Mouse (Mus musculus): ENCODE measurements around the gene Olfr222.
"Not testable (repeated sequence)": the region's sequence is repeated elsewhere in the genome, so short reads cannot be mapped to it uniquely, and the experiment has no call there.

Olfr222 gene

GRCm38 (mm10) chr11:59576135-59576534 is at the start of gene Olfr222:
TSS of gene Olfr222 (minus strand) at chr11:59576235.
- not testable (repeated sequence) for DNase-seq

DNA sequence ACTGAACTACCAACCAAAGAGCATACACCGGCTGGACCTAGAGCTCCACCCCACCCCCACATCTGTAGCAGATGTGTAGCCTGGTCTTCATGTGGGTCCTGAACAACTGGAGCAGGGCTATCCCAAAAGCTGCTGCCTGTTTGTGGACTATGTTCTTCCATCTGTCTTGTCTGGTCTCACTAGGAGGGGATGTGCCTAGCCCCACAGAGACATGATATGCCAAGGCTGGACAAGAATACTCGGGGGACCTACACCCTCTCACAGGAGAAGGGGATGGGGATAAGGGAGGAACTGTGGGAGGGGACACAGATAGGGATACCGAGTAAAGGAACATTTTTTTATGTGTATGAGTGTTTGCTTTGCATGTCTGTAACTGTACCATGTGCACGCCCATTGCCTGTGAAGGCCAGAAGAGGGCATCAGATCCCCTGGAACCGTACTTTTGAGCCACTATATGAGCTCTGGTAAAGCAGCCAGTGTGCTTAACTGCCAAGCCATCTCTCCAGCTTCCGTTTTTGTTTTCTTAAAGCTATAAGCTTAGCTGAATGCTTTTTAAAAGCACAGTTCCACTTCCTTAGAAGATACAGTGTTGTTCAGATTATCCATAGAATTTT is 48.1 kb upstream of the Olfr222 start:
- peak in 1 of 2 experiments; percentile 42 for DNase-seq

DNA sequence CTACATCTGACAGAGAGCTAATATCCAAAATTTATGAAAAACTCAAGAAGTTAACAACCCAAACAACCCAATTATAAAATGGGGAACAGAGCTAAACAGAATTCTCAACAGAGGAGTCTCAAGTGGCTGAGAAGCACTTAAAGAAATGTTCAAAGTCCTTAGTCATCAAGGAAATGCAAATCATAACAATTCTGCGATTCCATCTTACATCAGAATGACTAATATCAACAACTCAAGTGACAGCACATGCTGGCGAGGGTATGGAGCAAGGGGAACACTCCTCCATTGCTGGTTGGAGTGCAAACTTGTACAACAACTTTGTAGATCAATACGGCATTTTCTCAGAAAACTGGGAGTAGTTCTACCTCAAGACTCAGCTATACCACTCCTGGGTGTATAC is 46.2 kb upstream of the Olfr222 start:
- no peak for DNase-seq

GRCm38 (mm10) chr11:59616986-59617385 is 41.0 kb upstream of the Olfr222 start:
- not testable (repeated sequence) for DNase-seq

GRCm38 (mm10) chr11:59614120-59614519 is 38.1 kb upstream of the Olfr222 start:
- DNase-seq = no peak

DNA sequence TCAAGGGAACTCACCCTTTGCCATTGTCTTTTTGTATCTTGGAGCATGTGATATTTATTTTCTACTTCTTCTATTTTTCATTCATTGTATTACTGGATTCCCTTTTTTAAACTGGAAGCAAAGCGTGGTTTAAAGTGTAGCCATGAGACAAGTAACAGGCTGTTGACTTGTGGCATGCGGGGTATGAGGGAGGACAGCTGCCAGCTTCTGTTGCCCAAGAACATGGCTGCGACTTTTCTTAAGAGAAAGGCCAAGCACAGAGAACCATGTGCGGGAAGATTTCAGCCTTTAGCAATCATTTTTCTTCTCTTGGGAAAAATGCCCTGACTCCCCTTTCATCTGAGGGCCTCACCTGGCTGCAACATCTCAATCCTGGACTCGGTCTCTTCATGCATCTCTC is 35.6 kb upstream of the Olfr222 start:
- DNase-seq = no peak

DNA sequence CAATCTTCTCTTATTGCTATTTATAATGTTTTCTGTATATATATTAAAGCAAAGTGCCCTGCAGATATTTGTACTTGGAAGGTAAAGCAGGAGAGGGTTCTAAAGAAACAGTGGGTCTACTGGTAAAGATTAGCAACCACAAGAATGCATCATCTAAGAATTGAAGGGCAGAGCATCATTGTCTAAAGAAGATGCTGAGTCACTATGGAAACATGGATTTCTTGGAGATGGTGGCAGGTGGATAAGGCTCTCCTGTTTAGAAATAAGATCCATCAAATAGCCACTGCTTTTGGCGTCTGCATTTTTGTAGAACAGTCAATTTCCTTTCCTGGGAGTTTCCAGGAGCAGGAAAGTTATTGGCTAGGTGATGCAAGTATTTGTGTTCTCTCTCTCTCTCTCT is 26.3 kb upstream of the Olfr222 start:
- no peak for DNase-seq

- DNase-seq = no peak
Measured at GRCm38 (mm10) chr11:59600872-59601271, 24.8 kb upstream of the Olfr222 start.

DNA sequence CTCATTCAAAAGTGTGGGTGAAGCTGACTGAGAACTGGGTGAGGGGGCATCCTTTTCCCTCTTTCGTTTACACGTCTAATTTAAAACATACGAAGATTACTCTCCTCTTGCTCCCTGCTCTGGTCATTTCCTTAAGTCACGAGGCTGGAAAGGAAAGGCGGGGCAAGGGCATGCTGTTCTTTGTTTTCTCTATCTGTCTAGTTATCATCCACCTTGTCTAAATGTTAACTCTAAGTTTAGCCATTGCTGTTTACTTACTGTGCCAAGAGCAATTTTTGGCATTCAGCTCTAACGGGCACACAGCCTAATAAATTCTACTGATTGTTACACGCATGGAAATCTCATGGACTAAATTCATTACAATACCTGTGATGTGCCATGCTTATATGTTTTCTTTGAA is 23.2 kb upstream of the Olfr222 start:
- DNase-seq = no peak

GRCm38 (mm10) chr11:59596950-59597349 is 20.9 kb upstream of the Olfr222 start:
- no peak for DNase-seq

GRCm38 (mm10) chr11:59596091-59596490 is 20.1 kb upstream of the Olfr222 start:
- no peak for DNase-seq

- DNase-seq = no peak
Measured at GRCm38 (mm10) chr11:59593189-59593588, 17.2 kb upstream of the Olfr222 start, which contains the start of gene Olfr223. TSS of gene Olfr223 (minus strand) at chr11:59593289.

DNA sequence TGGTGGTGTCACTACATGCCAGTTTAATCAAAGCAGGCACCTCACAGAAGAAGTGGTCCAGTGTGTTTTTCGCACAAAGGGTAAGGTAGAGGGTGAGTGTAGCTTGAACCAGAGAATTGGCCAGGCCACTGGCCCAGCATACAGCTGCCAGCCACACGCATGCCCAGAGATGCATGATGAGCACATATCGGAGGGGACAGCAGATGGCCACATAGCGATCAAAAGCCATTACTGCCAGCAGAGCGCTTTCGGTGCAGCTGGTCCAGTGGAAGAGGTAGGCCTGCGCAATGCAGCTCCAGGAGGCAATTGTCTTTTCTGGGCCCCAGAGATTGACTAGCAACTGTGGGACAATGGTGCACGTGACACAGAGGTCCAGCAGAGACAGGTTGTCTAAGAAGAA is 13.5 kb upstream of the Olfr222 start:
- DNase-seq = no peak

- DNase-seq = no peak
Measured at GRCm38 (mm10) chr11:59584539-59584938, 8.5 kb upstream of the Olfr222 start.

DNA sequence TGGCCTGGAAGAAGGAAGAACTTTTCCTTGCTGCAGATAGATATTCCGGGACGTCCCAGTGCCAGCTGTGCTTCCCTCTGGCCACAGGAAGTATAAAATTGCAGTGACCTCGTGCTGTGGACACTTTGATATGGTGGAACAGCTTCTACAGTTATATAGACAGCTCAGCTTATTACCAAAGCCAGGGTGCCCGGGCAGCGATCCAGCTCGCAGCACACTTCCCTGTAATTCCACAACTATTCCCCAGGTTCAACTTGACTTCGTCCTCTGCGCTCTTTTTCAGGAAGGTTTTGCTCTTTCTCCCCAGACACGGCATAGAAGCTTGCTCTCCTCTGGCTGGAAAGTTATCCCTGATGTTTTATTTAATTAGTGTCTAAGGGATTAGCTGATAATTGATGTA is 309 bp downstream of the Olfr222 start:
- no peak for DNase-seq

DNA sequence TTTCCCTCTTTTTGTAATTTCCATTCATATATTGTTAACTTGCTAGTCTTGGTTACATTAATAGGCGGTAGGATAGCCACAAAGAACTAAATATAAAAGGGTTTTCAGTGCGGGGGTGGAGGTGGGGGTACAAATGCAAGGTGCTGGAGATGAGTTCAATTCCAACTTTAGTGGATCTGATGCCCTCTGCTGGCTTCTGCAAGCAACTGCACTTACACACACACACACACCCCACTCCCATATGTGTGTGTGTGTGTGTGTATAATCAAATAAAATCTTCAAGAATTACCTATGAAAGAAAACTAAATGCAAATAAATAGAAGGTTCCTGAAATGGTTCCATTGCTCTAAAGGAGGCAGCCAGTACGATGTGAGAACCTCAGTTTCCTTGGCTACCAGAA is 6.7 kb downstream of the Olfr222 start:
- DNase-seq = no peak

GRCm38 (mm10) chr11:59562837-59563236 is 13.2 kb downstream of the Olfr222 start:
- DNase-seq = no peak

GRCm38 (mm10) chr11:59562336-59562735 is 13.7 kb downstream of the Olfr222 start:
- no peak for DNase-seq

GRCm38 (mm10) chr11:59560906-59561305 is 15.1 kb downstream of the Olfr222 start:
- no peak for DNase-seq

- DNase-seq = no peak
Measured at GRCm38 (mm10) chr11:59554535-59554934, 21.5 kb downstream of the Olfr222 start.

GRCm38 (mm10) chr11:59554127-59554526 is 21.9 kb downstream of the Olfr222 start:
- DNase-seq = no peak

DNA sequence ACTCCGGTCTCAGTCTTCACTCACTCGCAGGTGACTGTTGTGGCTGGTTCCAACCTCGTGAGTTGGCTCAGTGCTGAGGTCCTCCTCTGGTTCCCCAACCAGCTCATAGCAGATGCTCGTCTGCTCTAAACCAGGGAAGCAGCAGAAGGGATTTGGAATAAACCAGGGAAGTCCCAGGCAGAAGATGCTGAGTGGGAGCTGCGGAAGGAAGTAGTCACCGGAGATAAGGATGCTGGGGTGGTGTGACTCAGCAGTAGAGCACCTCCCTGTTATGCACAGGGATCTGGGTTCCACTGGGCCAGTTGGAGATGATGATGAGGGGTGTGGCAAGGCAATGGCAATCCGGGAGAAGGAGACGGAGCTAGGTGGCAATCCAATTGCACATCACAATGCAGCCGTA is 32.0 kb downstream of the Olfr222 start:
- DNase-seq = no peak

- no peak for DNase-seq
Measured at GRCm38 (mm10) chr11:59543376-59543775, 32.7 kb downstream of the Olfr222 start.

- no peak for DNase-seq
Measured at GRCm38 (mm10) chr11:59542442-59542841, 33.6 kb downstream of the Olfr222 start.

- DNase-seq = no peak
Measured at GRCm38 (mm10) chr11:59541324-59541723, 34.7 kb downstream of the Olfr222 start, which contains the start of gene Nlrp3. TSS of gene Nlrp3 (plus strand) at chr11:59541568.

Data from spleen, adult 18-20 months (tissue).